Mouse (Mus musculus) E14TG2a.4 (cell line): ENCODE data around the gene Cryzl1.

Experiments used
- CTCF ChIP-seq: conservative IDR thresholded peaks from 2 replicates; pipeline ENCODE4 v1.5.1; 2014; ENCODE audit warnings: low read length
- POU5F1 ChIP-seq: IDR thresholded peaks from 2 replicates; pipeline ENCODE4 v1.6.1; 2014; ENCODE audit warnings: low read length, borderline replicate concordance

DNA sequence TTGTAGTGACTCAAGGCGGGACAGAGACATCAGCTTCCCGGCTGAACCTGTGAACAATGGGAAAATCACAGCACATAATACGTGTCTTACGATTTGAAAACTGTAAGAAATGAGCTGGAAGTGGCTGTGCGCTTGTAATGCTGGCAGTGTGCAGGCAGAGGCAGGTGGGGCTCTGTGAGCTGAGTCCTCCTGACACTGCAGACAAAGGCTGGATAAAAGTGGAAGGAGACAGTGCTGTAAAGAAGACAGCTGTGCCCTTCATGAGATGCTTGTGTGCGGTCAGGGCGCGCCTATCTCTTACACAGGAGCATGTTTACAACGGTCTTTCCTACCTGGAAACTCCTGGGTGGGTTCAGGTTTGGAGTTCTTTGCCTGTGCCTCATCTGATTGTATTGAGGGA, 32.4 kb upstream of the Cryzl1 start:
- no peak for TF ChIP-seq CTCF
- TF ChIP-seq POU5F1 = no peak
